Mouse (Mus musculus): ENCODE results near the gene Foxo1.

DNA sequence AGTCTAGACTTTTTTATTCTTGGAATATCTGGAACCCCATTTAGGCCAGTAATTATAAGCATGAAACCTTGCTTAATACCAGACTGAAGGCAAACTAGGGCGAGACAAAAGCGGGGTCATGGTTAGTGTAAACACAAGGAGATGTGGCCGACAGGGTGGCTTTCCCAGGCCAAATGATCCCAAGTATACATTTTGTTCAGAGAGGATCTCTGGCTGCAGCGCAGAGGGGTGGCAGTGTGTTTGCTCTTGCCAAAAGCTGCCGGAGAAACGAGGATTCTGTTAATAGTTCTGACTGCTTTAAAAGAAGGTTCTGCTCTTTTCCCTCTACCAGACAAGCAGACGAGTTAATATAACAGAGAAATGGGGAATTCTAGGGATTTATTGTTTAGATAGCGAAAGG lies 82.5 kb downstream of the Foxo1 start:
- TF ChIP-seq EP300 (IDR thresholded peaks at IDR 0.05; ENCODE audit: low read depth): no peak
- no peak for TF ChIP-seq CTCF (IDR thresholded peaks at IDR 0.05; ENCODE audit: low read depth)
